ENCODE assay signal across 18 mouse cellular contexts in the genomic region with DNA sequence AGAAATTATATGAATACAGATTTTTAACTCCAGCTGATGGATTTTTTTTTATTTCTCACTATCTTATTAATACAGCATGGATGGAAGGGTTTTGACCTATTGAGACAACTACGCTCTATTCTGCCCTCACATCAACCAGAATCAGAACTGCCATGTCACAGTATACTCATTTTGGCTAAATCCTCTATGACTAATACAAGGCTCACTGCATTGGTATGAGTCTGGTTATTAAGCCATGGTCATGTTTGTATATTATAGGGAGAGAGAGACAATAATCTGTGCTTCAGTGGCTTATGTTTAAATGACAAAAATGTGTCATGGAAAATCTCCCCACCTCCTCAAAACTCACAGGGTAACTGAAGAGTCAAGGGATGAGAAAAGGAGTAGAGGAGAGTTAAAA.
"Had no signal": no experiment of that assay in that cellular context is flagged by ENCODE, and none has a peak within 500 bp of the region (broad histone marks: within the 10 kb centered on the region; RNA-seq: fewer than 3 reads in every experiment).

No protein-coding gene starts in this region.

- H3K4me2 ChIP-seq: lung, embryonic 14.5 days; midbrain, embryonic 12.5 days; neural tube, embryonic 13.5 days; neural tube, embryonic 15.5 days had no signal

- H3K27me3 ChIP-seq: midbrain, embryonic 12.5 days; neural tube, embryonic 13.5 days; neural tube, embryonic 15.5 days had no signal

- H3K27ac ChIP-seq: midbrain, embryonic 10.5 days; midbrain, embryonic 12.5 days; neural tube, embryonic 13.5 days; neural tube, embryonic 15.5 days had no signal

- H3K4me1 ChIP-seq: midbrain, embryonic 10.5 days; midbrain, embryonic 12.5 days; neural tube, embryonic 13.5 days; neural tube, embryonic 15.5 days had no signal

- H3K9me3 ChIP-seq: midbrain, embryonic 10.5 days; midbrain, embryonic 12.5 days; neural tube, embryonic 15.5 days had no signal

- H3K4me3 ChIP-seq: midbrain, embryonic 10.5 days; midbrain, embryonic 12.5 days; neural tube, embryonic 13.5 days; neural tube, embryonic 15.5 days had no signal

- ATAC-seq: midbrain, embryonic 16.5 days had no signal

- H3K9ac ChIP-seq: lung, embryonic 14.5 days; midbrain, embryonic 12.5 days; neural tube, embryonic 13.5 days; neural tube, embryonic 15.5 days had no signal

- H3K36me3 ChIP-seq: midbrain, embryonic 10.5 days; midbrain, embryonic 12.5 days; neural tube, embryonic 13.5 days; neural tube, embryonic 15.5 days had no signal

- DNase-seq: lung, adult 18-20 months; lung, embryonic 14.5 days; lung, postnatal 10 days; lung, postnatal 4 days; midbrain, embryonic 14.5 days; retina, postnatal 1 day; right cerebral cortex, adult 18-20 months; right cerebral cortex, postnatal 25 days; right cerebral cortex, postnatal 4 days; spleen, adult 18-20 months; thymus, adult 18-20 months; thymus, postnatal 14 days; thymus, postnatal 36 days had no signal
